Mouse (Mus musculus): ENCODE measurements around the gene Adgrg3.

Gene Adgrg3

GRCm38 (mm10) chr8:94992996-94993724, 24.3 kb upstream of the Adgrg3 start:
- no peak for DNase-seq

DNA sequence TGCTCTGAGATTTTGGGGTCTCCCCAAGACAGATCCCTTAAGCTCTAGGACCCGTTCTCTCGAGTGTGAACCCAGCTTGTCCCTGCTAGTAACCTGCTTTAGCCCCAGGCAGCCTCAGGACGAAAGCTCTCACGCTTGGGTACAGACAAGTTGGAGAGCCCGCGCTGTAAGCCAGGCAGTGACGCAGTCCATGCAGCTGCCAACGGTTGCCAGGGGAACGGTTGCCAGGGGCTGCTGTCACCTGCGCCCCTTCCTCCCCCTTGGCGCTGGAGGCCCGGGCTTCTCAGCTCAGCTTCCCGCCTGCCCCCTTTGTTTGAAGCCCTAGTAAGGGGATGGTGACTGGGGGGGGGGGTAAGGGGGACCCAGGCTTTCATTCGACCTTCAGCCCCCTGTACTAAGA, 23.5 kb upstream of the Adgrg3 start:
- no peak for DNase-seq

DNA sequence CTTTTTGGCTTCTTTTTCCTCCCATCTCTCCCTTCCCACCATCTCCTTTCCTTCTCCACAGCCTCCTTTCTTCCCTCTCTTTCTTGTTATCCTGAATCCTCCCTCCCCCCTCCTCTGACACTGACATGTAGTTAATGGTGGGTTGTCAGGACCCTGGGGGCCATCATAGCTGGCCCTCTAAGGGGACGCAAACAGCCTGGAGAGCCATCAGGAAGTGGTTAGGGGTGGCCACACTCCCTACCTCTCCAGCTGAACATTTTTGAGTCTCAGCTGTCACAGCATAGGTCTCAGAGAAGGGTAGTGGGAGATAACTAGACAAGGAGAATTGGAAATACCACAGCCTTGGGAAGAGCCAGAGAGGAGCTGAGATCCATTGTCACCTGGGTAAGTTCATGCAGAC, 23.0 kb upstream of the Adgrg3 start:
- no peak for DNase-seq

GRCm38 (mm10) chr8:94995336-94995893, 22.1 kb upstream of the Adgrg3 start:
- no peak for DNase-seq

DNA sequence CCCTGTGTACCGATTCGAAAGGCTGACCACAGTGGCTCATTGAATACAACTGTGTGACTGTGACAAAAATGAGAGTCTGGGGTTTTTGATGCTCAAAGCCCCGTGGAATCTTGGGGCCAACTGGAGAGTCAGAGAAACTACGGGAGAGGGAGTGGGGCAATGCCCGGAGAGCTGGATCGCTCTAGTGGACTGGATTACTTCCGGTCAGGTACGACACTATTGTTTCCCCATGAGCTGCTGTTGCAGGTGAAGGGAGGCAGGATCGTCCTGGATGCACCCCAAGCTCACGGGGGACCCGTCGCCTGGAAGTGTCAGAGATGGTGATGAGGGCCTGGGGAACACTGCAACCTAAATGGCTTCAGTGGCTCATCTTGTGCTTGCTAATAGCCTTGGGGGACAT, 21.5 kb upstream of the Adgrg3 start:
- DNase-seq: no peak

DNA sequence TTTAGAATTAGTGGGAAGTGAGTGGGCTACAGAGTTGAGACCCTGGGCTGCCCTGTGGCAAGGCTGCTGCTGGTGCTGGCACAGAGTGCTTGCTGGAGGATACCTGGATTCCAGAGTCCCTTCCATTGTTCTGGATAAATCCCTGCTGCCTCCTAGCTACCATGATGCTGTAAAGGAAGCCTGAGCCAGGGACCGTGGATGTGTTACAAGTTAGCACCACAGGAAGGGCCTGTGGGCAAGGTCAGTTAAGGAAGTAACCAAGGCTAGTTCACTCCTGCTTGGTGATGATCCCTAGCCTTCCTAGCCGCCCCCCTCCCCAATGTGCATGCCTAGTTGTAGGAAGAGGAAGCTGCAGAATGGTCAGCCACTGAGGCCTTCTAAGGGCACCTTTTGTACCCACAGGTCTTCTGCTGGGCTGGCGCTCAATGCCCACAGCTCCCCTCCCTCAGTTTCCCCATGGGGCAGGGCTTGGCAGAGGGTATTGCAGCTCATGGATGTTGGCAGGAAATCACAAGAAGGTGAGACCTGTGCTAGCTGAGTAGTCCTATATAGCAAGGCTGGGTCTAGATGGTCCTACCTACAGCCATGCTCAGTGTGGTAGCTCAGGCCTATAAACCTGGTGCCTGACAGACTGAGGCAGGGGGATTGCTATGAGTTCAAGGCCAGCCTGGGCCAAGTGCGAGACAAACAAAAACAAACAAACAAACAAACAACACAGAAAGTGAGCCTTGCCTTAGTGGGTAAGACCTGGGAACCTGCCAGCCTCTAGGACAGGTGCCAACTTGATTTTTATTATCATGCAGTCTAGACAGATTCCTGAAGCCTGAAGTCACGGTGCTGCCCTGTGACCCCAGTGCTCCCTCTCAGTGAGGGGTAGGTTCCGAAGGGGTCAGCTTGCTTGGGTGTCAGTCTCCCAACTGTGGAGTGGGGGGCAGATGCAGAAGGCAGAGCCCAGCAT, 20.3 kb upstream of the Adgrg3 start:
- no peak for DNase-seq

DNA sequence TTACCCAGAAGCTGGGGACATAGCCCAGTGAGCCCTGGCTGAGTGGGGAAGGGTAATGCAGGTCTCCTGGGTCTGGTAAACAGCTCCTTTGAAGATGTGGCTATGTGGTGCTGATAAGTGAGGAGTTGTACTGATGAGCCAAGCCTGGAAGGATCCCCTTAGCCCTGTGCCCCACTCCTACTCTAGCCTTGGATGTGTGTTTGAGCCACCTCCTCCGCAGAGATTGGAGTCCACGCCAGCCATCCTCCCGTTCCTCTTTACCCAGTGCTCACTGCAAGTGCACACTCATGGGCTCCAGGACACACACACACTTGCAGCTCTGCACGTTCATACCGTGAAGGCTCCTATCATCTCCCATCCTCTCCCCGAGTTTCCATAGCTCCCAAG, 19.6 kb upstream of the Adgrg3 start:
- DNase-seq: no peak

GRCm38 (mm10) chr8:94998431-94998830, 19.1 kb upstream of the Adgrg3 start:
- no peak for DNase-seq

DNA sequence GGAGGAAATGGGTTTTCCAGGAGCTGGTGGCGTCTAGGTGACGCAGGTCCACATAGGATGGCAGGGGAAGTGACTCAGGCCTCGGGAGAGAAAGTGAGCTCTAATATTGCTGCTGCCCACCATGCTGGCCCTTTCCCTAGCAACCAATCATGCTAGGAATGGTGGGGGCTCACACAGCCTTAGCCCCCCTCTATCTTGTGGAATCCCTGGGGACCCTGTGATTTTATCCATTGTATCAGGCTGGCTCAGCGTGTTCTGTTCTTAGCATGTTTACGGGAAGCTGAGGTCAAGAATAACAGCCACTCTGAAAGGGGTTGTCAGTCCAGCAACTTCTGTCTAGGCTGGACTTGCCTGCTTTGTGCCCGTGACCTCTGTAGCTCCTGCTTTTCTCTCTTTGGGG, 18.5 kb upstream of the Adgrg3 start:
- DNase-seq: no peak

- no peak for DNase-seq
These were observed 17.5 kb upstream of the Adgrg3 start for GRCm38 (mm10) chr8:94999956-95000355.

- DNase-seq: peak; percentile 20 to 29
These were observed 16.8 kb upstream of the Adgrg3 start for GRCm38 (mm10) chr8:95000684-95001083.

DNA sequence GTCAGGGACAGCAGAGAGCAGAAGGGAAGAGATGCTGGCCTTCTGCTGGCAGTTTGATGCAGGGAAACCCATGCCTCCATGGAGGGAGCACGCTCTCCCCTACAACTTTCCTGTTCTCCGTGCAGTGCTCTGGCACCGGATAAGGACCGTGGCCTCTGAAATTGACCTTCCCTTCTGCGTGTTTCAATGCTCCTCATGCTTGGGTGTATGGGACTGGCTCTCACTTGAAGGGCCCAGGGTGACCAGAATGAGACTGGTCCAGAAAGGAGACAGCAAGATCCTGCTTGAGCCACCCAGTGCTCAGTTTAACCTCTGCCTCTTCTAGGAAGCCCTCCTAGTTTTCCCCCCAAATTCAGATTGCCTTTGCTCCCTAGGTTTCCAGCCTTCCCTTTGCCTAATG, 16.3 kb upstream of the Adgrg3 start:
- no peak for DNase-seq

GRCm38 (mm10) chr8:95001655-95002054, 15.8 kb upstream of the Adgrg3 start:
- DNase-seq: peak; percentile 37 to 62

DNA sequence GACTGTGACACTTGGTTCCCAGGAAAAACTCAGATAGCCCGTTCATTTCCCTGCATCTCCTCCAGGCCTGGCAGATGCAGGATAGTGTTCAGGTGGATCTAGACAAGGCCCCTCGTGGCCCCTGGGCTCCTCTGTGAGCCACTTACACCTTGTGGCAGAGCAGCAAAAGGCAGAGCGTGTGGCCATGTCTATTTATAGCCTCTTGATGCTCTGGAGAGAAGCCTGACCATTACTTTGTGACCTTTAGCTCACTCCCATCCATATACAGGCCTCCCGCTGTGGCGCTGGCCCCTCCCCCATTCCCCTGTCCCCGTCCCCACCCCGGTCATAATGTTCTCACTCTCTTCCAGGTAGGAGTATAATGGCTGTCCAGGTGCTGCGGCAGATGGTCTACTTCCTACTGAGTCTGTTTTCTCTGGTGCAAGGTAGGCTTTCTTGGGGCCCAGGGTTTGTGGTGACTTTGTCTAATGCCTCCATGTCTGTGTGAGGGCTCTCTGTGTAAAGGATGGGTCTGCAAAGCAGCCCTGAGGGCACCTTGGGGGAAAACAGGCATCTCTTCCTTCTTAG, 15.3 kb upstream of the Adgrg3 start:
- no peak for DNase-seq

GRCm38 (mm10) chr8:95012442-95012919, 5.0 kb upstream of the Adgrg3 start:
- DNase-seq: no peak

- no peak for DNase-seq
These were observed 1.6 kb upstream of the Adgrg3 start for GRCm38 (mm10) chr8:95015866-95016265.

GRCm38 (mm10) chr8:95016684-95017083, 808 bp upstream of the Adgrg3 start:
- no peak for DNase-seq

DNA sequence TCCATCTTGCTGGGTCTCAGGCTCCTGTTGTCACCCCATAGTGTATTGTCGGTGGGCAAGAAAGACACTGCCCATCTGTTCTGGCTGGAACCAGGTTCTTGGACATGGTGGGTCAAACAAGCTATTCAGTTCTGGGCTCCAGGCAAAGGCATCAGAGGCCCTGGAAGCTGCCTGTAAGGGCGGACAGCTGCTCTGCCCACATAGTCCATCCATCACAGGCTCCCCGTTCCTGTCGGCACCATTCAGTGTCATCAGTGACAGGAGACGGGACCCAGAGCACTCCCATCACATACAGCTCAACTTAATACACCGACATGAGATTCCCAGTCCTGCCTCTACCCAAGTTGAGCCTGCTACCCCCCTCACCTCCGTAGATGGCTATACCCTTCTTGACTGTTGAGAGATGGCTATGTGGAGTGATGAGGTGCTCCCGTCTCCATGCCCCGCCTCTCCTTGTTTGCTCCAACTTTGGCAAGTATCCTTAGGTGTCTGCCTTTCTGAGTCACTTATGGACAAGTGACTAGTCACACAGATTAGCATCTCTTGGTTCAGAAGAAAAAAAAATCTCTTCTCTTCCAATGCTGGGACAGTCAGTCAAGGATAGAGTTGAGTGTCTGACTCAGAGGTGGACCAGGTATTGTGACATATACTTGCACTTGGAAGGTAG, 610 bp downstream of the Adgrg3 start:
- no peak for DNase-seq

DNA sequence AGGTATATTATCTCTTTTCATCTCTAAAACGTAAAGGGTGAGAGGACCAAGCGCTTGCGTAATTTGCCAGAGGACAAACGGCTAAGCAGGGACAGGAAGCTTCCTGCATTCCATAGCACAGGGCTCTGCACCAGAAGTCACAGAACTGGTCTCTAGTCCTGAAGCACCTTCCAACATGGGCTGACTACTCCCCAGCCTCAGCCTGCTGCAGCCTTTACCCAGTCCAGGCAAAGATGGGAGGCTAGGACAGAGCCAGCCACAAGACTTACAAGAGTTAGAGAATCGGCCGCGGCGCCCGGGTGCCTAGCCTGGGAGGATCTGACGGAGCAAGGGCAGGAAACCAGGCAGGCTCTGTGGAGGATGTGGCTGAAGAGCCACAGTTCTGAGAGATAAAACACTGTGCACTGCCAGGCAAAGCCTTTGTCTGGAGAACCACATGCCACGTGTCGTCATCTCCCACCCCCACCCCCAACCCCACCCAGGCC, 2.8 kb downstream of the Adgrg3 start:
- DNase-seq: no peak

DNA sequence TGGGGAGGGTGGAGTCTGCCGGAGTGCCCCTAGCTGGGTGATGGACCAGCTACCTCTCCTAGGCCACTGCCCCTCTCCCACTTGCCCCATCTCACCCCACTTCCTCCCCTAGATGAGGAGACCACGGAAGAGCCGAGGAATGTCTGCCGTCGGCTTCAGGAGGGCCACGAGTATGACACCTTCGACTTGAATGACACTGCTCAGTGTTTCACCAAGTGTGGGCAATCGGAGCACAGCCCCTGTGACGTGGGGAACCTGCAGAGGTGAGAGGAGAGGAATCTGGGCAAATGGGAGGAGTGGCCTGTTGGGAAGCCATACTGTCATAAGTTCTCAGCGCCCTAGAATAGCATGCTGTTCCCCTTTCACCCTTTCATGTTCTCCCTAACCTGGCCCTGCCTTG, 3.3 kb downstream of the Adgrg3 start:
- no peak for DNase-seq

GRCm38 (mm10) chr8:95023201-95023600, 5.7 kb downstream of the Adgrg3 start:
- DNase-seq: no peak

DNA sequence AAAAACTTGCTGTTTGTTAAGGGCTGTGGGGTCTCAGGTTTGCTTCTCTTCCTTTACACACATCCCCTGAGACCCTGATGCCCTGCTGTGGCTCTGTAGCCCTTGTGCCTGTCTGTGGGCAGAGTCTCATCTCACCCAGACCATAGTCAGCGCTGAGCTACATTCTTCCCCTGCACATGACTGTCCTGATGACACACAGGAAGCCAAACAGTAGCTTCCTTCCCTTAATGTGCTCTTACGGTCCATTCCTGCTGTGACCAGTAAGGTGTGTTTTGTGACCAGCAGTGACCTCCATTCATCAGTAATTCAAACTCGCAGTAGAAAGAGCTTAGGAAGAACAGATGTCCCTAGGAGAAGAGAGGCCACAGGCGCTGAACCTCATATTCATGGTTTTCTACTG, 6.9 kb downstream of the Adgrg3 start:
- DNase-seq: no peak

DNA sequence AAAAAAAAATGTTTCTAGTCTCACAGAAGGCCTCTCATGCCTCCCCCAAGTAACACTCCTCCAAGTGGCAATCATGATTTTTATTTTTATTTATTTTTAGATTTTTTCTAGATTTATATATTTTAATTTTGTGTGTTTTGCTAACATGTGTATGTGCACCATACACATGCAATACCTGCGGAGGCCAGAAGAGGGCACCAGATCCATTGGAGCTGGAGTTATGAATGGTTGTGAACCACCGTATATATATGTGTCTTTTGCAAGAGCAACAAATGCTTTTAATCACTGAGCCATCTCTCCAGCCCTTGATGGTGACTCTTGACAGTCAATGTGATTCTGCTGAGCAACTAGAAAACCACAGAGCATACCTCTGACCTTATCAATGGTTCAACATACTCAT, 7.9 kb downstream of the Adgrg3 start:
- DNase-seq: no peak

Data from spleen, adult 18-20 months (tissue).